Mouse (Mus musculus) hindbrain, embryonic 12.5 days (tissue): ENCODE measurements around the gene App. TPM values are rescaled to one million over a fixed set of nuclear protein-coding genes. Genes with fewer than 3 reads are reported as not detected.

ENCODE experiments used
- ATAC-seq: fragments of 200-750 bp; cut with Nextera tagmentation; 2 replicates; pipeline ENCODE4 v1.8.0; 2017; ENCODE audit warnings: moderate TSS enrichment; ENCODE audit not compliant: low FRiP score
- H3K27ac ChIP-seq: fragments of 300-500 bp; sonication (generic); 2 replicates; pipeline ENCODE4 v1.5.1; 2016; ENCODE audit warnings: mild to moderate bottlenecking
- H3K27me3 ChIP-seq: fragments of 300-500 bp; sonication (generic); 2 replicates; pipeline ENCODE4 v1.6.1; 2016; ENCODE audit warnings: mild to moderate bottlenecking
- H3K36me3 ChIP-seq: fragments of 300-500 bp; sonication (generic); 2 replicates; pipeline ENCODE4 v1.6.1; 2016; ENCODE audit warnings: mild to moderate bottlenecking
- H3K4me1 ChIP-seq: fragments of 300-500 bp; sonication (generic); 2 replicates; pipeline ENCODE4 v1.6.1; 2016
- H3K4me2 ChIP-seq: fragments of 300-500 bp; sonication (generic); replicated peaks from 2 replicates; pipeline ENCODE4 v1.6.1; 2016; ENCODE audit warnings: mild to moderate bottlenecking
- H3K4me3 ChIP-seq: fragments of 300-500 bp; sonication (generic); 2 replicates; pipeline ENCODE4 v1.5.1; 2016; ENCODE audit warnings: mild to moderate bottlenecking
- H3K9ac ChIP-seq: fragments of 300-500 bp; sonication (generic); 2 replicates; pipeline ENCODE4 v1.6.1; 2016; ENCODE audit warnings: mild to moderate bottlenecking, moderate library complexity
- H3K9me3 ChIP-seq: fragments of 300-500 bp; sonication (generic); replicated peaks from 2 replicates; pipeline ENCODE4 v1.6.1; 2016; ENCODE audit warnings: mild to moderate bottlenecking
- WGBS: fragments of 180-500 bp; shearing (Covaris S2); methylation state at CpG from one replicate; pipeline ENCODE4 v1.1.7; 2016; 5-methylcytosine and 5-hydroxymethylcytosine counted together
- polyA plus RNA-seq: library from polyadenylated mRNA; unstranded; fragments of >200 nt; fragmentation: Nextera tagmentation; extraction: Ambion mirVana; gene quantifications from 2 replicates; pipeline ENCODE4 v1.2.1, GENCODE M21; 2016

Gene App
- polyA plus RNA-seq, 1 experiment from 2014 or later: 313 TPM

- ATAC-seq: no peak
- H3K4me2 ChIP-seq: no peak overlapping the region
- H3K4me1 ChIP-seq: peaks cover 32% of the 10 kb centered on the region
- H3K4me3 ChIP-seq: no peak overlapping the region
- no peak overlapping the region for H3K9ac ChIP-seq
- peaks cover 7% of the 10 kb centered on the region; the same call in 1 of the 2 replicates for H3K36me3 ChIP-seq
- H3K9me3 ChIP-seq: no peaks in the 10 kb centered on the region
- 75% methylated on average over 4 of the region's 4 CpGs for WGBS
- H3K27me3 ChIP-seq: no peaks in the 10 kb centered on the region
- no peak overlapping the region for H3K27ac ChIP-seq
These were observed 7.4 kb downstream of the App start for GRCm38 (mm10) chr16:85166205-85166604.

- 0 out of 2 replicates have a peak, but pooled peaks have one; percentile 23 for ATAC-seq
- H3K9ac ChIP-seq: no peak overlapping the region
These were observed 7.9 kb downstream of the App start for GRCm38 (mm10) chr16:85165631-85166030.

GRCm38 (mm10) chr16:85165177-85165576, 8.4 kb downstream of the App start:
- Histone ChIP-seq H3K4me2 (no peak overlapping the region), H3K36me3 (peaks cover 7% of the 10 kb centered on the region; the same call in 1 of the 2 replicates), H3K9me3 (no peaks in the 10 kb centered on the region), H3K27ac (peak overlapping the region; percentile 53; the same call in 1 of the 2 replicates), H3K27me3 (no peaks in the 10 kb centered on the region), H3K4me3 (no peak overlapping the region), H3K9ac (no peak overlapping the region), H3K4me1 (peaks cover 24% of the 10 kb centered on the region)
- 42% methylated on average over 7 of the region's 7 CpGs for WGBS
- peak; percentile 44; the same call in 1 of the 2 replicates for ATAC-seq

More at GRCm38 (mm10) chr16:85165631-85166030, 7.9 kb downstream of the App start:
- Histone ChIP-seq H3K36me3 (peaks cover 7% of the 10 kb centered on the region; the same call in 1 of the 2 replicates), H3K4me2 (no peak overlapping the region), H3K4me1 (peaks cover 26% of the 10 kb centered on the region), H3K4me3 (no peak overlapping the region), H3K27ac (peak overlapping the region; percentile 53), H3K27me3 (no peaks in the 10 kb centered on the region), H3K9me3 (no peaks in the 10 kb centered on the region)
- WGBS: 66% methylated on average over 7 of the region's 7 CpGs

GRCm38 (mm10) chr16:85162779-85163178, 10.8 kb downstream of the App start:
- no peaks in the 10 kb centered on the region for H3K27me3 ChIP-seq
- 87% methylated on average over 6 of the region's 6 CpGs for WGBS
- peaks cover 8% of the 10 kb centered on the region; the same call in 1 of the 2 replicates for H3K4me1 ChIP-seq
- H3K9ac ChIP-seq: no peak overlapping the region
- no peak for ATAC-seq
- H3K4me3 ChIP-seq: no peak overlapping the region
- no peaks in the 10 kb centered on the region for H3K9me3 ChIP-seq
- no peak overlapping the region for H3K27ac ChIP-seq
- H3K36me3 ChIP-seq: peaks cover 4% of the 10 kb centered on the region; the same call in 1 of the 2 replicates
- no peak overlapping the region for H3K4me2 ChIP-seq

GRCm38 (mm10) chr16:85160140-85160539, 13.4 kb downstream of the App start:
- 79% methylated on average over 2 of the region's 2 CpGs for WGBS
- Histone ChIP-seq H3K9ac (no peak overlapping the region), H3K27me3 (no peaks in the 10 kb centered on the region), H3K27ac (no peak overlapping the region), H3K4me3 (no peak overlapping the region), H3K36me3 (no peaks in the 10 kb centered on the region), H3K9me3 (no peaks in the 10 kb centered on the region), H3K4me1 (no peaks in the 10 kb centered on the region), H3K4me2 (no peak overlapping the region)
- ATAC-seq: no peak

- Histone ChIP-seq H3K27ac (no peak overlapping the region), H3K4me2 (no peak overlapping the region), H3K4me1 (0 out of 2 replicates have a peak, but pooled peaks cover under 1% of the 10 kb centered on the region), H3K9ac (no peak overlapping the region), H3K36me3 (no peaks in the 10 kb centered on the region), H3K9me3 (no peaks in the 10 kb centered on the region), H3K27me3 (no peaks in the 10 kb centered on the region), H3K4me3 (no peak overlapping the region)
- no peak for ATAC-seq
- 69% methylated on average over 11 of the region's 11 CpGs for WGBS
These were observed 15.6 kb downstream of the App start for GRCm38 (mm10) chr16:85157796-85158546.

GRCm38 (mm10) chr16:85157156-85157555, 16.4 kb downstream of the App start:
- 0 out of 2 replicates have a peak, but pooled peaks cover 6% of the 10 kb centered on the region for H3K4me1 ChIP-seq
- no peak overlapping the region for H3K4me2 ChIP-seq
- no peak overlapping the region for H3K27ac ChIP-seq
- H3K9ac ChIP-seq: no peak overlapping the region
- no peak for ATAC-seq
- H3K36me3 ChIP-seq: no peaks in the 10 kb centered on the region
- H3K27me3 ChIP-seq: no peaks in the 10 kb centered on the region
- WGBS: 87% methylated on average over 2 of the region's 2 CpGs
- H3K4me3 ChIP-seq: no peak overlapping the region
- H3K9me3 ChIP-seq: no peaks in the 10 kb centered on the region

GRCm38 (mm10) chr16:85155836-85156235, 17.7 kb downstream of the App start:
- no peaks in the 10 kb centered on the region for H3K27me3 ChIP-seq
- H3K9me3 ChIP-seq: no peaks in the 10 kb centered on the region
- no peak overlapping the region for H3K4me3 ChIP-seq
- no peak overlapping the region for H3K4me2 ChIP-seq
- no peaks in the 10 kb centered on the region for H3K36me3 ChIP-seq
- no peak overlapping the region for H3K27ac ChIP-seq
- 64% methylated on average over 10 of the region's 10 CpGs for WGBS
- ATAC-seq: no peak
- no peak overlapping the region for H3K9ac ChIP-seq
- H3K4me1 ChIP-seq: peaks cover 14% of the 10 kb centered on the region

- Histone ChIP-seq H3K9me3 (no peaks in the 10 kb centered on the region), H3K27ac (no peak overlapping the region), H3K4me2 (no peak overlapping the region), H3K4me3 (no peak overlapping the region), H3K36me3 (no peaks in the 10 kb centered on the region), H3K4me1 (peaks cover 14% of the 10 kb centered on the region), H3K9ac (no peak overlapping the region), H3K27me3 (no peaks in the 10 kb centered on the region)
- ATAC-seq: no peak
- WGBS: 92% methylated on average over 8 of the region's 8 CpGs
These were observed 21.1 kb downstream of the App start for GRCm38 (mm10) chr16:85152457-85152856.

GRCm38 (mm10) chr16:85151681-85152080, 21.9 kb downstream of the App start:
- Histone ChIP-seq H3K4me1 (peaks cover 14% of the 10 kb centered on the region), H3K27ac (peak overlapping the region; percentile 44; the same call in 1 of the 2 replicates), H3K36me3 (no peaks in the 10 kb centered on the region), H3K4me2 (no peak overlapping the region), H3K27me3 (no peaks in the 10 kb centered on the region), H3K4me3 (no peak overlapping the region), H3K9ac (no peak overlapping the region), H3K9me3 (no peaks in the 10 kb centered on the region)
- 31% methylated on average over 7 of the region's 7 CpGs for WGBS
- ATAC-seq: 0 out of 2 replicates have a peak, but pooled peaks have one; percentile 20

- no peaks in the 10 kb centered on the region for H3K27me3 ChIP-seq
- no peak overlapping the region for H3K9ac ChIP-seq
- no peaks in the 10 kb centered on the region for H3K36me3 ChIP-seq
- no peak overlapping the region for H3K4me2 ChIP-seq
- no peak overlapping the region for H3K4me3 ChIP-seq
- peaks cover 15% of the 10 kb centered on the region for H3K4me1 ChIP-seq
- no peaks in the 10 kb centered on the region for H3K9me3 ChIP-seq
- no peak for ATAC-seq
- WGBS: 50% methylated on average over 9 of the region's 9 CpGs
- no peak overlapping the region for H3K27ac ChIP-seq
These were observed 22.7 kb downstream of the App start for GRCm38 (mm10) chr16:85150902-85151301.

GRCm38 (mm10) chr16:85149509-85149871, 24.1 kb downstream of the App start:
- H3K9me3 ChIP-seq: no peaks in the 10 kb centered on the region
- WGBS: 88% methylated on average over 1 of the region's 1 CpGs
- ATAC-seq: no peak
- H3K9ac ChIP-seq: no peak overlapping the region
- no peaks in the 10 kb centered on the region for H3K36me3 ChIP-seq
- peaks cover 19% of the 10 kb centered on the region for H3K4me1 ChIP-seq
- H3K4me2 ChIP-seq: no peak overlapping the region
- H3K4me3 ChIP-seq: no peak overlapping the region
- H3K27me3 ChIP-seq: no peaks in the 10 kb centered on the region
- no peak overlapping the region for H3K27ac ChIP-seq
